Mouse (Mus musculus) midbrain, embryonic 13.5 days (tissue): Measurements from ENCODE around the gene Tfap2b. TPM values are rescaled to one million over a fixed set of nuclear protein-coding genes. Genes with fewer than 3 reads are reported as not detected.

Experiments used
- ATAC-seq: fragments of 200-750 bp; cut with Nextera tagmentation; 2 replicates; pipeline ENCODE4 v1.8.0; 2017; ENCODE audit warnings: mild to moderate bottlenecking, moderate TSS enrichment, moderate library complexity
- H3K27ac ChIP-seq: fragments of 300-500 bp; sonication (generic); 2 replicates; pipeline ENCODE4 v1.5.1; 2015; ENCODE audit warnings: inconsistent platforms, mild to moderate bottlenecking, moderate library complexity
- H3K27me3 ChIP-seq: fragments of 300-500 bp; sonication (generic); 2 replicates; pipeline ENCODE4 v1.6.1; 2015; ENCODE audit warnings: mild to moderate bottlenecking, inconsistent platforms
- H3K36me3 ChIP-seq: fragments of 300-500 bp; sonication (generic); 2 replicates; pipeline ENCODE4 v1.6.1; 2015; ENCODE audit warnings: mild to moderate bottlenecking, inconsistent platforms
- H3K4me1 ChIP-seq: fragments of 300-500 bp; sonication (generic); replicated peaks from 2 replicates; pipeline ENCODE4 v1.6.1; 2015; ENCODE audit warnings: inconsistent platforms
- H3K4me2 ChIP-seq: fragments of 300-500 bp; sonication (generic); replicated peaks from 2 replicates; pipeline ENCODE4 v1.6.1; 2015; ENCODE audit warnings: moderate library complexity, mild to moderate bottlenecking, inconsistent platforms
- H3K4me3 ChIP-seq: fragments of 300-500 bp; sonication (generic); replicated peaks from 2 replicates; pipeline ENCODE4 v1.5.1; 2015; ENCODE audit warnings: mild to moderate bottlenecking, inconsistent platforms
- H3K9ac ChIP-seq: fragments of 300-500 bp; sonication (generic); replicated peaks from 2 replicates; pipeline ENCODE4 v1.6.1; 2015; ENCODE audit warnings: mild to moderate bottlenecking, inconsistent platforms
- H3K9me3 ChIP-seq: fragments of 300-500 bp; sonication (generic); 2 replicates; pipeline ENCODE4 v1.6.1; 2016; ENCODE audit warnings: mild to moderate bottlenecking, inconsistent platforms
- WGBS: fragments of 180-500 bp; shearing (Covaris S2); methylation state at CpG from one replicate; pipeline ENCODE4 v1.1.7; 2015; 5-methylcytosine and 5-hydroxymethylcytosine counted together
- polyA plus RNA-seq: library from polyadenylated mRNA; unstranded; fragments of >200 nt; fragmentation: Nextera tagmentation; extraction: Ambion mirVana; gene quantifications from 2 replicates; pipeline ENCODE4 v1.2.1, GENCODE M21; 2015

The Tfap2b gene
- polyA plus RNA-seq, result 256 and 296 TPM in 2 replicates

DNA sequence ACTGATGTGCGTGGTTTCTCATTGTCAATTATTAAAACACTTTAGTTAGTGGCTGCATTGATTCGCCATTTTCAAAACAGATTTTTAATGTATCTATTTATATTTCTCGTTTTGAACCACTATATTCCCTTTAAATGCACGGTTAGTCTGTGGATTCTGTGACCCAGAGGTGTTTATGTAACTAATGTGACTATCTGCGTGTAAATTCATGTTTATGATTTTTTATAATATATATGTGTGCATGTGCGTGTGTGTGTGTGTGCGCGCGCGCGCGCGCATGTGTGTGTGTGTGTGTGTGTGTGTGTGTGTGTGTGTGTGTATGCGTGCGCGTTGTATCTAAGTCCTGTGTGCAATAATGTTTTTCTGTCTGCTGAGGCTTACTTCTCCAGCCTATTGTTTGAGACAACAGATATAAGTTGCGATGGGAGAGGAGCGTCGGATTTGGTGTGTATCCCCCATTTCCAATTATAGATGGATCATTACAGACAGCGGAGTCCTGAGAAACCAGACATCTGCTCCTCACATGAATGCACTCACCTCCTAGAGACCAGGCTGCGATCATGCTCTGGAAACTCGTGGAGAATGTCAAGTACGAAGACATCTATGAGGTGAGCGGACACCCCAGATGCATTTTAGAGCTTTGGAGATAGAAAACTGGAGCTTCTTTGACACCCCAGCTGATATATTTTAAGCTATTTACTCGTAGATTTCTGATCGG lies at the start of gene Tfap2b:
TSS of gene Tfap2b (plus strand) at position 274 of the 718 bp plus-strand sequence.
- 3% methylated on average over 26 of the region's 26 CpGs for WGBS
- H3K9me3 ChIP-seq, result no peaks in the 10 kb centered on the region
- H3K4me3 ChIP-seq, result peak within 1 kb of the TSS; percentile 43
- no peaks in the 10 kb centered on the region for H3K36me3 ChIP-seq
- peaks cover 79% of the 10 kb centered on the region for H3K27me3 ChIP-seq
- H3K4me1 ChIP-seq, result no peaks in the 10 kb centered on the region; the same call in 1 of the 2 replicates
- H3K9ac ChIP-seq, result peak within 1 kb of the TSS; percentile 73
- ATAC-seq, result peak; percentile 31; the same call in 1 of the 2 replicates
- peak within 1 kb of the TSS; percentile 25 for H3K4me2 ChIP-seq
- H3K27ac ChIP-seq, result peak within 1 kb of the TSS; percentile 88

- H3K4me2 ChIP-seq, result no peak overlapping the region
- H3K4me1 ChIP-seq, result no peaks in the 10 kb centered on the region
- H3K36me3 ChIP-seq, result no peaks in the 10 kb centered on the region
- no peaks in the 10 kb centered on the region for H3K9me3 ChIP-seq
- peak; percentile 65; the same call in 1 of the 2 replicates for ATAC-seq
- H3K27ac ChIP-seq, result no peak overlapping the region
- 15% methylated on average over 4 of the region's 4 CpGs for WGBS
- no peak overlapping the region for H3K4me3 ChIP-seq
- H3K27me3 ChIP-seq, result peaks cover 4% of the 10 kb centered on the region; the same call in 1 of the 2 replicates
- H3K9ac ChIP-seq, result no peak overlapping the region
Measured at GRCm38 (mm10) chr1:19178742-19179397, 29.8 kb upstream of the Tfap2b start.

- Histone ChIP-seq H3K27ac (no peak overlapping the region), H3K9ac (no peak overlapping the region), H3K4me2 (peak overlapping the region; percentile 52), H3K27me3 (peaks cover 60% of the 10 kb centered on the region), H3K9me3 (no peaks in the 10 kb centered on the region), H3K36me3 (no peaks in the 10 kb centered on the region), H3K4me1 (no peaks in the 10 kb centered on the region; the same call in 1 of the 2 replicates), H3K4me3 (peak overlapping the region; percentile 23; the same call in 1 of the 2 replicates)
- ATAC-seq, result peak; percentile 57; the same call in 1 of the 2 replicates
- WGBS, result 4% methylated on average over 12 of the region's 12 CpGs
Measured at GRCm38 (mm10) chr1:19205649-19206048, 3.1 kb upstream of the Tfap2b start.

- Histone ChIP-seq H3K36me3 (no peaks in the 10 kb centered on the region), H3K4me2 (no peak overlapping the region), H3K27ac (no peak overlapping the region), H3K4me3 (no peak overlapping the region), H3K27me3 (peaks cover 64% of the 10 kb centered on the region), H3K9me3 (no peaks in the 10 kb centered on the region), H3K4me1 (no peaks in the 10 kb centered on the region; the same call in 1 of the 2 replicates), H3K9ac (no peak overlapping the region)
- ATAC-seq, result peak; percentile 2; the same call in 1 of the 2 replicates
- 1% methylated on average over 7 of the region's 7 CpGs for WGBS
Measured at GRCm38 (mm10) chr1:19206194-19206593, 2.5 kb upstream of the Tfap2b start.

GRCm38 (mm10) chr1:19207611-19208010 lies 1.1 kb upstream of the Tfap2b start:
- no peak for ATAC-seq
- no peak overlapping the region for H3K9ac ChIP-seq
- 4% methylated on average over 4 of the region's 4 CpGs for WGBS
- H3K36me3 ChIP-seq, result no peaks in the 10 kb centered on the region
- peak overlapping the region; percentile 25 for H3K4me2 ChIP-seq
- peaks cover 73% of the 10 kb centered on the region for H3K27me3 ChIP-seq
- no peak overlapping the region for H3K4me3 ChIP-seq
- no peaks in the 10 kb centered on the region for H3K9me3 ChIP-seq
- H3K4me1 ChIP-seq, result no peaks in the 10 kb centered on the region; the same call in 1 of the 2 replicates
- H3K27ac ChIP-seq, result peak overlapping the region; percentile 39; the same call in 1 of the 2 replicates

- no peaks in the 10 kb centered on the region; the same call in 1 of the 2 replicates for H3K4me1 ChIP-seq
- no peaks in the 10 kb centered on the region for H3K9me3 ChIP-seq
- no peaks in the 10 kb centered on the region for H3K36me3 ChIP-seq
- H3K27me3 ChIP-seq, result peaks cover 81% of the 10 kb centered on the region
- WGBS, result under 1% methylated on average over 10 of the region's 10 CpGs
- no peak for ATAC-seq
- peak overlapping the region; percentile 88 for H3K27ac ChIP-seq
- H3K4me2 ChIP-seq, result 0 out of 2 replicates have a peak overlapping the region, but pooled peaks have one; percentile 20
- peak overlapping the region; percentile 43 for H3K4me3 ChIP-seq
- peak overlapping the region; percentile 73 for H3K9ac ChIP-seq
Measured at GRCm38 (mm10) chr1:19209359-19209745, 638 bp downstream of the Tfap2b start.

DNA sequence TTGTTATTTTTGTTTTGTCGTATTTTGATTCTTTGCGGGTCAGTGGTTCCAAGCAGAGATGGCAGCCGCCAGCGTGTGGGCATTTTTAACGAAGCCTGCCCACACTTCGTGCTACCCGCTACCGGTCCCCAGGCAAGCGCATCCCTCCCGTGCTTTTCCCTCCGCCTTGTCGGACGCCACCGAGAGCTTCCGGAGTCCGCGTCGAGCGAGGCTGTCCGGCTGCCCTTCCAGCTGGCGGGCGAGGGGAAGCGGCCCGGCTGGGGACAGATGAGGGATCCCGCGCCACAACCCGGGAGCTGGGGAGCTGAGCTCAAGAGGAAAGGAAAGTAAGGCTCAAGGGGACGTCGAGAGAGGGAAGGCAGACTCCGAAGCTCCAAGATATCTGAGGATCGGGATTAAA lies 1.1 kb downstream of the Tfap2b start:
- Histone ChIP-seq H3K9me3 (no peaks in the 10 kb centered on the region), H3K4me2 (peak overlapping the region; percentile 20; the same call in 1 of the 2 replicates), H3K27me3 (peaks cover 82% of the 10 kb centered on the region), H3K36me3 (no peaks in the 10 kb centered on the region), H3K4me1 (no peaks in the 10 kb centered on the region; the same call in 1 of the 2 replicates), H3K4me3 (peak overlapping the region; percentile 43), H3K27ac (peak overlapping the region; percentile 88), H3K9ac (peak overlapping the region; percentile 73)
- no peak for ATAC-seq
- under 1% methylated on average over 31 of the region's 31 CpGs for WGBS

DNA sequence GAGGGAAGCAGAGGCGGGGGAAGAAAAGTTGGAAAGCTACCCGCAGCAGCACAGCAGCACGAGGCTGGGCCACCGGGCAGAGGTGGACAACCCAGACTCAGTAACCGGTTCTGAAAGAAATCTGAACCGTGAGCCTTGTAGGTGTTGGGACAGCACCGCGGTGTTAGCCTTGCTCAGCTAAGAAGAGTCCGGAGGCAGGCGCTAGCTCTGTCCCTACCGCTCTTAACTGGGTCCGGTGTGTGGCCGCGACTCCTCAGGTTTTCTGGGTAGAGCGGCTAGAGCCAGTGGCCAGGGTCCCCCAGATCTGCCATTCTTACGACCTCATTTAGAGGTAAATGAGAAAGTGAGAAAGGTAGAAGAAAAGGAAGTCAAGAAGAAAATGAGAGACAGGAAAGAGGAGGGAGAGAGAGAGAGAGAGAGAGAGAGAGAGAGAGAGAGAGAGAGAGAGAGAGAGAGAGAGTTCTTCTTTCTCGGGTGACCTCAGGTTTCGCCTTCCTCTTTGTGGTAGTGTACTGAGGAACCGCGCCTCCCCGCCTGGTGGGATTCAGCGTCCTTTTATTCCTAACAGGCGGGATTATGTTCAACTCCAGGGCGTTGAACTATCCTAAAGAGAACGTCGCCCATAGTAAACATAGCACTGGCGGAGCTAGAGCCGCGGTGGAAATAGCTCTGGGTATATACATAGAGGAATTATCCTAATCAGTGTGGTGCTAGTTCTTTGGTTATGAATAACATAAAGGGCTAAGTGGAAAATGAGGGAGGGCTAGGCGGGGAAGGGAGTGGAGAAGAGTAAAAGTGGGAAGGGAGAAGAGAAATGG lies 1.7 kb downstream of the Tfap2b start:
- peak overlapping the region; percentile 43 for H3K4me3 ChIP-seq
- no peaks in the 10 kb centered on the region for H3K9me3 ChIP-seq
- peak; percentile 31; the same call in 1 of the 2 replicates for ATAC-seq
- H3K4me2 ChIP-seq, result peak overlapping the region; percentile 20
- peak overlapping the region; percentile 73 for H3K9ac ChIP-seq
- H3K27me3 ChIP-seq, result peaks cover 84% of the 10 kb centered on the region
- H3K4me1 ChIP-seq, result no peaks in the 10 kb centered on the region; the same call in 1 of the 2 replicates
- H3K36me3 ChIP-seq, result no peaks in the 10 kb centered on the region
- peak overlapping the region; percentile 88 for H3K27ac ChIP-seq
- under 1% methylated on average over 30 of the region's 30 CpGs for WGBS

DNA sequence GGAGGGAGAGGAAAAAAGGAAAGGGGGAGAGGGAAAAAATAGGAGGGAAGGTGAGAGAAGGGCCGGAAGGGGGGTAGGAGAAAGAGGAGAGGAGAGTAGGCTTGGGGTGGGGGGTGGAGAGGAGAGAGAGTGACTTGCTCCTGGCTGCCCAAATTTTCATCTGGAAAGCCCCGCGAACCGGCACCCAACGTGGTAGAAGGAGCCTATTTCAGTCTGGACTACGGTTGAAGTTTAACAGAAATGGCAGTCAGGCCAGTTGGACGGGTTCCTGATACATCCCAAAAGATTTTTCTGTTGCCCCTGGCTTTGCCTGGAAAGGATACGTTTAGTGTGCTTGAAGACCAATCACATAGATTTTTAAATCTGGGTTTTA lies 2.3 kb downstream of the Tfap2b start:
- no peaks in the 10 kb centered on the region for H3K9me3 ChIP-seq
- peak overlapping the region; percentile 73 for H3K9ac ChIP-seq
- peak overlapping the region; percentile 88 for H3K27ac ChIP-seq
- H3K36me3 ChIP-seq, result no peaks in the 10 kb centered on the region
- no peak for ATAC-seq
- H3K4me1 ChIP-seq, result no peaks in the 10 kb centered on the region; the same call in 1 of the 2 replicates
- H3K4me2 ChIP-seq, result peak overlapping the region; percentile 6
- H3K4me3 ChIP-seq, result peak overlapping the region; percentile 43
- WGBS, result under 1% methylated on average over 8 of the region's 8 CpGs
- peaks cover 86% of the 10 kb centered on the region for H3K27me3 ChIP-seq

GRCm38 (mm10) chr1:19211546-19212154 lies 2.9 kb downstream of the Tfap2b start:
- ATAC-seq, result 0 out of 2 replicates have a peak, but pooled peaks have one; percentile 28
- peak overlapping the region; percentile 73 for H3K9ac ChIP-seq
- no peaks in the 10 kb centered on the region for H3K9me3 ChIP-seq
- H3K27ac ChIP-seq, result peak overlapping the region; percentile 88
- H3K36me3 ChIP-seq, result no peaks in the 10 kb centered on the region
- peak overlapping the region; percentile 43 for H3K4me3 ChIP-seq
- peaks cover 92% of the 10 kb centered on the region for H3K27me3 ChIP-seq
- H3K4me1 ChIP-seq, result no peaks in the 10 kb centered on the region; the same call in 1 of the 2 replicates
- 1% methylated on average over 15 of the region's 15 CpGs for WGBS
- peak overlapping the region; percentile 6 for H3K4me2 ChIP-seq

GRCm38 (mm10) chr1:19212691-19213090 lies 4.0 kb downstream of the Tfap2b start:
- Histone ChIP-seq H3K9ac (peak overlapping the region; percentile 73), H3K4me3 (peak overlapping the region; percentile 43), H3K4me1 (no peaks in the 10 kb centered on the region; the same call in 1 of the 2 replicates), H3K4me2 (peak overlapping the region; percentile 30), H3K9me3 (no peaks in the 10 kb centered on the region), H3K27ac (peak overlapping the region; percentile 88), H3K27me3 (peaks cover 94% of the 10 kb centered on the region), H3K36me3 (no peaks in the 10 kb centered on the region)
- ATAC-seq, result no peak
- 0% methylated on average over 4 of the region's 4 CpGs for WGBS
